Mouse (Mus musculus): ENCODE measurements around the gene Nuak1.

Gene Nuak1

GRCm38 (mm10) chr10:84382900-84383883 lies 57.2 kb downstream of the Nuak1 start:
- no peak for DNase-seq (ENCODE audit: low read depth, low spot score)

DNA sequence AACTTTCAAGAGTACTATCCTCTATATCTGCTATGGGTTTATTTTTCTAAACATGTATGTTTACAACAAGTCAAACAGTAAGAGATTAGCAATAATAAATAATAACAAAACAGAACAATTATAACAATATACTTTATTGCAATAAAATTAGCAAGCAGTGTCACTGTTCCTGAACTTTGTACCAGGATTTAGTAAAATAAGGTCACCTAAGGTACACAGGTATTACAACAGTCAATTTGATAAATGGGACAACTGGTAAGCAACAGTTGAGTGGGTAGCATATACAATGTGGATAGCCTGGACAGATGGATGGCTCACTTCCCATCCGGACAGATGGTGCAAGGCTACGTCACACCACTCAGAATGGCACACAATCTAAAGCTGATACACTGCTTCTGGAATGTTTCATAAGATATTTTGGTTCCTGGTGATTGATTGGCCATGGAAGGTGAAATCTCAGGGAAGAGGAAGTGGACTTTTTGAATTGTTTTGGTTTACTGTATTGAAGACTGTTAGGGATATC lies 59.1 kb downstream of the Nuak1 start:
- no peak for DNase-seq (ENCODE audit: low read depth, low spot score)

GRCm38 (mm10) chr10:84379366-84379765 lies 61.0 kb downstream of the Nuak1 start:
- DNase-seq (ENCODE audit: low read depth, low spot score): no peak

GRCm38 (mm10) chr10:84377956-84378355 lies 62.4 kb downstream of the Nuak1 start:
- DNase-seq (ENCODE audit: low read depth, low spot score): no peak

GRCm38 (mm10) chr10:84376346-84376745 lies 64.1 kb downstream of the Nuak1 start:
- DNase-seq (ENCODE audit: low read depth, low spot score): no peak

GRCm38 (mm10) chr10:84374996-84375395 lies 65.4 kb downstream of the Nuak1 start:
- DNase-seq (ENCODE audit: low read depth, low spot score): no peak

DNA sequence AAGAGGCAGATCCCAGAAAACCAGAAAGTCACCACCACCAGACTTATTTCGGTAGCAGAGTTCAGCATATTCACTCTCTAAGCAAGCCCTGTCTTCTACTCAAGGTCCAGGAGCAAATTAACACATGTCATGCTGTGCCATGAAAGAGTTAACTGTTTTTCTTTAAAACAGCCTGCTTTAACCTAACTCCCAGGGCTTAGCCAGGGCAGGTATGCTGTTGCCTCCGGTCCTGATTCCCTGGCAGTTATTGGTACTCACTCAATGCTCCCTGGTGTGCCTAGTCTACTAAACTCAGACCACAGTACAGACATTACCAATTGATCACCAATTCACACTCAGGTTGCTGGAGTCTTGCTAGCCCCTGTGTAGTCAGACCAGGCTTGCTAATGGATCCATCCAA lies 66.9 kb downstream of the Nuak1 start:
- DNase-seq (ENCODE audit: low read depth, low spot score): no peak

DNA sequence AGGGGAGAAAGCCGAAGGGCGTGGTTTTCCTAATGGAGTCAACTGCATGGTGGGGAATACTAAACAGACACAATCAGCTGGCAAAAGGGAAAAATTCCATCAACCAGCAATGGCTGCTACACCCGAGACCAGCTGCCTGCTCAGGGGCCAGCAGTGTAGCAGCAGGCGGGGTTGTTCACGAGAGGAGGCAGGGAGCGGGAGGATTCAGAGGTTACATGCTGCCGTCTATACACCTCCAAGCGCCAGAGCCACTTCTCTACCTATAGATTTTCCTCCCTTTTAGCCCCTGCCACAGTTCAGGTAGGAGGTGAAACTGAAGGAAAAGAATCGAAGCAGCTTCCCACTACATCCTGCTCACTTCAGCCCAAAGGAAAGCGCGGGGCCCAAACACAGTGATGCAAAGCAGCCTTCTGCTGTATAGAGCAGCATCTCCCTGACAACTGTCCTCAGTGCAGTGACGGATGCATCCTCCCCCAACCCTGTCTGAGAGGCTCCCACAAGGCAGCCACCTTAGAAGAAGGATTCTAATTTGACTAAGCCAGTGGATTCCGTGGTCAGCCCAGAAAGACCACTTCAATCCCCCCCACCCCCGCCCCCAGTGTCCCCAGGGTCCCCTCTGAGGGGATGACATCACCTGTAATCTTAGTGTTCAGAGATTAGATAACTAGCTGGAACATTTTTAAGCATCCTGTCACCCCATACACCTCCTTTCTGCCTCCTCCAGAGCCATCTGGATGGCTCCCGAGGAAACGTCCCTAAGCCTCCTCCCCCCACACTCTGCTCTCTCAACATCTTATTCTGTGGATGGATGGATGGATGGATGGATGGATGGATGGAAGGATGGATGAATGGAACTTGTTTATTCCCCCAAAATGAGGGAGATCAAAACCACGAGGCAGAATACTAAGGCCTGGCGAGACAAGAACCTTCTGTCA lies 68.0 kb downstream of the Nuak1 start:
- DNase-seq (ENCODE audit: low read depth, low spot score): no peak

DNA sequence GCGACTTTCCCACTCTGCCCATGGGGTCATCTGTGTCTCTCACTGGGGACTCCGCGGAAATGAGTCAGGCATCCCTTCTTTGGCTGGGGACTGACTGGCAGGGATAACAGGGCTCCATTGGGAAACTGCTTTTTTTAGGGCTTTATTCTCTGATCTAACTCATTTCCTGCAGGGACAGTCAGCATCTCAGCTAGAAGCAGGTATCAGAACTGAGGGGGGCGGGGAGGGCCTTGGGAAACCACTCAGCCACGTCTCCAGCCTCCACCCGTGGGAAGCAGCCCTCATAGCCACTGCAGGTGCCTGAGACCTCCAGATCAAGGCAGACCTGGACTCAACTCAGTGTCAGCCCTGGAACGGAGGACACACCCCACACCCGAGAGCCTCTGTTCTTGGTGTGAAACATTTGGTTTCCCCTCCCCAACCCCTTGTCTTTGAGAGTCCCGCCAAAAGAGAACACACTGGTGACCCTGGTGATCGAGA lies 68.7 kb downstream of the Nuak1 start:
- DNase-seq (ENCODE audit: low read depth, low spot score): no peak

GRCm38 (mm10) chr10:84371230-84371629 lies 69.2 kb downstream of the Nuak1 start:
- DNase-seq (ENCODE audit: low read depth, low spot score): no peak

- no peak for DNase-seq (ENCODE audit: low read depth, low spot score)
Observed at GRCm38 (mm10) chr10:84369646-84370314, 70.6 kb downstream of the Nuak1 start.

DNA sequence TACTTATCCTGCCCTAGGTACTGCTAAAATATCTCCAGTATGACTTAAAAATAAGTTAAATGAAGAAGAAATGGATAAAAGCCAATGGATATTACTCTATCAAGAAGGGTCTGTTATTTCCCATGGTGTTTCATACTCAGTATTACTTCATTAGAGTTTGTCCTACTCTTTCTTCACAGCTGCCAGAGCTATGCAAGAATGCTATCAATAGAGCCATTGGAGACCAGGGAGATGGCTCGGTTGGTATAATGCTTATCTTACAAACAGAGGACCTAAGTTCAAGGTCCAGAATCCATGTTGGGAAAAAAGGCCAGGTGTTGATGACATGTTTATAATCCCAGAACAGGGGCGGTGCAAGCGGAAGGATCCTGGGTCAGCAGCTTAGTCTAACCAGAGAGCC lies 72.2 kb downstream of the Nuak1 start:
- DNase-seq (ENCODE audit: low read depth, low spot score): no peak

GRCm38 (mm10) chr10:84365166-84365865 lies 75.1 kb downstream of the Nuak1 start:
- no peak for DNase-seq (ENCODE audit: low read depth, low spot score)

GRCm38 (mm10) chr10:84363833-84364232 lies 76.6 kb downstream of the Nuak1 start:
- no peak for DNase-seq (ENCODE audit: low read depth, low spot score)

DNA sequence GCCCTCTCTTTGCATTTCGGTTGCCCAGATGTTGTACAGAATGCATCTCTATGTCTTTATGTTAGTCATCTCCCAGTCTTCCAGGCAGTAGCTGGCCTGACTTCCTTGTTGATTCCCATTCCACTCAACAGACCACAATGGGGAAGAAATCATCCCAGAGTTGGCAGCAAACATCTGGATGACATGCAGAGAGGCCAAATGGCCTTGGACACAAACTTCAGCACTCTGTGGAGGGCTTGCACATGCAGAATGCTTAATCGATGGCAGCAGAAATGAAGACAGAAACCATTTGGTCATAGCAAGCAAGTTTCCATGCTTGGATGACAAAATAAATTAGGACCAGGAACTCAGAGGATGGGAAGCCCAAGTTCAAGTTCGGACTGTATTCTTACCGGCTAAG lies 79.4 kb downstream of the Nuak1 start:
- no peak for DNase-seq (ENCODE audit: low read depth, low spot score)

DNA sequence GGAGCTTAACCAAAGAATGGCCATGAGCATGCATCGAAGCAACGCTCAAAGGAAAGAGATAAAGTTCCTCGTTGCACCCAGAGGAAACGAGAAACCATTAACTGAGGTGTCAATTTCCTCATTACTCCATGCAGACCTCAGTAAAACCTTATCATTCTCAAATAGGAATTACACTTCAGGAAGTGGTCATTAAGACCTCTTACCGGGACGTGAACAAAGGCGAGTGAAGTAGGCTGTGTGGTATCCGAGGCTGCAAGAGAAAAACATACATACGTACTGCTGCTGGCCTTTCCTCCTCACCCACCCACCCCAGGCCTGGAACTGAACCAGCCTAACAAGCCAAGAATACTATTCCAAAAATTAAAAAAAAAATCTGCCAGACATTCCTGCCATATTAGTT lies 80.0 kb downstream of the Nuak1 start:
- no peak for DNase-seq (ENCODE audit: low read depth, low spot score)

- DNase-seq (ENCODE audit: low read depth, low spot score): no peak
Observed at GRCm38 (mm10) chr10:84358738-84359120, 81.7 kb downstream of the Nuak1 start.

DNA sequence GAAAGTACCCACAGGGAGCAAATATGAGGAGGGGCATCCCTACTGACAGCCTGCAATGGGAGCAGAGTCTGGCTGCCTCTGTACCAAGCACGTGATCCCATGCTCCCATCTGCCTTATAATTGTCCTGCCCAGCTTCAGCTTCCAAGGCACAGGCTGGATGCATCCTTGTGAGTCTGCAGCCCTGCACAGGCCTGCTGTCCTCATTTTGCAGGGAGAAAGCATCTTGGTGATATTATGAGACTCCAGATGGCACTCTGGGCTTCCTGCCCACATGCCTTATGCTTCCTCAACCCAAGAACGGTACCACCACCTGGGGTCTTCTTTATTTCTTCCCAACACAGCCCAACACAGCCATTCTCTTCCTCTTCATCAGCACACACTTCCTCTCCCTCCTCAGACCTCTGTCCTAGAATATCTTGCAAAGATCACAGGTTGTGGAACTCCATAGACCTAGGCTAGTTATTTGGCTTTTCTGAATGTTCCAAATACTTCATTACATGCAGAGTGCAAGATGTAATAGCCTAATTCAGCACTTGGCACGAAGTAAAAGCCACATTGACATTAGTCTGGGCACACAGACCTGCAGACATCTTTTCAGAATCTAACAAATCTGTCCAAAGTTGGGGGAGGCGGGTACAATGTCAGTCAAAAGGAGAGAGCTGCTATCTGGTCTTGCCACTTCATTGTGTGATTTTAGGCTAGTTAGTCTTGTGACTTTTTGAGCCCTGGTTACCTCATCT lies 82.2 kb downstream of the Nuak1 start:
- DNase-seq (ENCODE audit: low read depth, low spot score): no peak

DNA sequence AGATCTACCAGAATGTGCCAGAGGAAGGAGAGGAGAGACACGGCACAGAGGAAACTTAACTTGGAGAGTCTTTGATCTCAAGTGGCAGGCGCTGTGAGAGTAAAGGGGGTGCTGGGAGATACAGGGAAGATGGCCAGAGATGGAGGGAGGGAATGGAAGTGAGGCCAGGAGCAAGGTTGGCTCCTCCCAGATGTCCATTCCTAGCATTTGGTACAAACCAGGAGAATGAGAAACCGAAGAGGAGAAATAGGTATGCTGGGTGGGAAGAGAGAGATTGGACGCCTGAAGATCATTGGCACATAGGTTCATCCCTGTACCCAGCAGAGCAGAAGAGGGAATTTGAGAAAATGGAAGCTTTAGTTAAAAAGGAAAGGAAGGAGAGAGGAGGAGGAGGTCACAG lies 82.8 kb downstream of the Nuak1 start:
- DNase-seq (ENCODE audit: low read depth, low spot score): no peak

DNA sequence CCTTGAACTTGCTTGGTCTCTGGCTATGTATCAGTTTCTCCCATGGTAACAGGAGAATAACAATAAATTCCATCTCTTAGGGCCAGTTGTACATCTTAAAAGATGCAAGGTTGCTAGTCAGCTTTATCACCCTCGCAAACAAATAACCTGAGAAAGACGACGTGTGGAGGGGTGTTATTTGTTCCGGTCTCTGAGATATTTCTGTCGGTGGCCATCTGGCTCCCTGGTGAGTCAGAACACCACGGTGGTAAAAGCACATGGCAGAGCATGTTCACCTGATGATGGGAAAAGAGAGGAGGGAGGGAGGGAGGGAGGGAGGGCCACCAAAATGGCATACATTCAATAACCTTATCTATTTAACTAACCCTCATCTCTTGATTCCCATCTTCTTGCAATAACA lies 86.1 kb downstream of the Nuak1 start:
- no peak for DNase-seq (ENCODE audit: low read depth, low spot score)
